Mouse (Mus musculus) NIH3T3 (cell line): ENCODE results near the gene Hist1h2bg.
"Not testable (repeated sequence)": the region's sequence is repeated elsewhere in the genome, so short reads cannot be mapped to it uniquely, and the experiment has no call there.

Experiments used
- DNase-seq: peaks from one replicate; pipeline ENCODE4 v3.0.0-alpha.2; 2012; ENCODE audit warnings: low read depth

Hist1h2bg gene

GRCm38 (mm10) chr13:23539821-23540220 is 31.4 kb upstream of the Hist1h2bg start:
- not testable (repeated sequence) for DNase-seq

GRCm38 (mm10) chr13:23541497-23541896 is 29.7 kb upstream of the Hist1h2bg start:
- DNase-seq: no peak

- not testable (repeated sequence) for DNase-seq
Observed at GRCm38 (mm10) chr13:23542225-23542980, 28.8 kb upstream of the Hist1h2bg start.

- DNase-seq: peak; percentile 88
Observed at GRCm38 (mm10) chr13:23542999-23543607, 28.1 kb upstream of the Hist1h2bg start, which contains the start of gene Hist1h2bh. TSS of gene Hist1h2bh (minus strand) at chr13:23543392.

GRCm38 (mm10) chr13:23543965-23544786 is 27.0 kb upstream of the Hist1h2bg start, which contains the start of gene Hist1h3f:
TSS of gene Hist1h3f (plus strand) at chr13:23544052.
- DNase-seq: peak; percentile 89

GRCm38 (mm10) chr13:23544787-23545120 is 26.4 kb upstream of the Hist1h2bg start:
- not testable (repeated sequence) for DNase-seq

- DNase-seq: no peak
Observed at GRCm38 (mm10) chr13:23546694-23547093, 24.5 kb upstream of the Hist1h2bg start.

GRCm38 (mm10) chr13:23550761-23551145 is 20.4 kb upstream of the Hist1h2bg start:
- DNase-seq: no peak

- DNase-seq: peak; percentile 92
Observed at GRCm38 (mm10) chr13:23551146-23551834, 19.9 kb upstream of the Hist1h2bg start, which contains the start of gene Hist1h4f. TSS of gene Hist1h4f (minus strand) at chr13:23551648.

GRCm38 (mm10) chr13:23551931-23552914 is 19.0 kb upstream of the Hist1h2bg start:
- no peak for DNase-seq

- DNase-seq: no peak
Observed at GRCm38 (mm10) chr13:23552962-23553361, 18.2 kb upstream of the Hist1h2bg start, which contains the start of gene Hist1h1d. TSS of gene Hist1h1d (plus strand) at chr13:23553262.

GRCm38 (mm10) chr13:23554393-23554792 is 16.8 kb upstream of the Hist1h2bg start:
- peak; percentile 29 for DNase-seq

- DNase-seq: peak; percentile 88
Observed at GRCm38 (mm10) chr13:23554925-23555838, 16.0 kb upstream of the Hist1h2bg start.

- DNase-seq: peak; percentile 90
Observed at GRCm38 (mm10) chr13:23555839-23556416, 15.3 kb upstream of the Hist1h2bg start.

GRCm38 (mm10) chr13:23556906-23557305 is 14.3 kb upstream of the Hist1h2bg start:
- DNase-seq: no peak

- not testable (repeated sequence) for DNase-seq
Observed at GRCm38 (mm10) chr13:23560699-23561098, 10.5 kb upstream of the Hist1h2bg start.

GRCm38 (mm10) chr13:23561531-23561882 is 9.7 kb upstream of the Hist1h2bg start:
- DNase-seq: not testable (repeated sequence)

GRCm38 (mm10) chr13:23561883-23562659 is 9.1 kb upstream of the Hist1h2bg start, which contains the start of gene Hist1h3e:
TSS of gene Hist1h3e (minus strand) at chr13:23562369.
- peak; percentile 95 for DNase-seq
